Mouse (Mus musculus): ENCODE results near the gene Cyb561a3. TPM values are rescaled to one million over a fixed set of nuclear protein-coding genes. Genes with fewer than 3 reads are reported as not detected.

Gene Cyb561a3
- polyA plus RNA-seq, 1 experiment from 2014 or later = 16.3 TPM

DNA sequence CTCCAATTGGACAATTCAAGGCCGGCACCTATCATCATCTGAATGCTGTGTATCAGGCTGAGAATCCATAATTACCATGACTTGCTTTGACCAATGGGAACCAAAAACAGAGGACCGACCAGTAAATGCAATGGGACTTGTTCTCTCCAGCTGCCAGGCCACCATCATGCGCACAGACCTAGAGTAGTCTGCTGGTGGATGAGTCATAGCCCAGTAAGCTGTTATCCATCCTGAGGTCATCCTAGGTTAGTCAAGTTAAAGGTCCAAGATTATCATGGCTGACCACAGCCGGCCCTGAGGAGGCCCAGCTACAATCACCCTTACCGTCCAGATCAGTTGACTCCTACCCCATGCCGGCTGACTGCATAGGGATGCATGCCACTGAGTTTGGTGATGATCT lies 7.3 kb upstream of the Cyb561a3 start:
- H3K9me3 ChIP-seq (replicated peaks) = no peaks in the 10 kb centered on the region
- no peaks in the 10 kb centered on the region for H3K27me3 ChIP-seq (ENCODE audit: low read depth, poor library complexity, severe bottlenecking)
- no peak overlapping the region for H3K27ac ChIP-seq
- no peak for DNase-seq (ENCODE audit: low spot score)
- H3K4me1 ChIP-seq = no peaks in the 10 kb centered on the region
- H3K4me3 ChIP-seq = no peak overlapping the region
- peaks cover 59% of the 10 kb centered on the region for H3K36me3 ChIP-seq
- WGBS = 97% methylated on average over 6 of the region's 6 CpGs

DNA sequence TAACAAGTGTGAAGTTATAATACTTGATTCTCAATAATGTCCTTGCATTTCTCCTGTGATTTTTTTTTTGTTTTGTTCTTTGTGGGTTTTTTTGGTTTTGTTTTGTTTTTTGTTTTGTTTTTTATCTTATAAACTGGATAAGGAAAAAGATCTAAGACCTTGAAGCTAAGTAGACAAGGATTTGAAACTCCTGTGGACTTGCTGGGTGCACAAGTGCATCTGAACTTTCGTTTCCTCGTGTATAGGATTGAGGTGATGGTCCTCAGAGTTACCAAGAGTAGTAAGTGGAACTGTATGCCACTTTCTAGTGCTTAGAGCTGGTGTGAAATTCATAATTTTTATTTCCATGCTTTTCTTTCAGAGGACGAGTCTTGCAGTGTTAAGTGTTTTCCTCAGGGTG lies 3.1 kb downstream of the Cyb561a3 start:
- Histone ChIP-seq H3K36me3 (peaks cover 9% of the 10 kb centered on the region), H3K9me3 (replicated peaks) (no peaks in the 10 kb centered on the region), H3K4me1 (peaks cover 14% of the 10 kb centered on the region), H3K27me3 (ENCODE audit: low read depth, poor library complexity, severe bottlenecking) (no peaks in the 10 kb centered on the region), H3K4me3 (no peak overlapping the region), H3K27ac (no peak overlapping the region)
- no peak for DNase-seq (ENCODE audit: low spot score)
- WGBS = 83% methylated on average over 3 of the region's 3 CpGs

DNA sequence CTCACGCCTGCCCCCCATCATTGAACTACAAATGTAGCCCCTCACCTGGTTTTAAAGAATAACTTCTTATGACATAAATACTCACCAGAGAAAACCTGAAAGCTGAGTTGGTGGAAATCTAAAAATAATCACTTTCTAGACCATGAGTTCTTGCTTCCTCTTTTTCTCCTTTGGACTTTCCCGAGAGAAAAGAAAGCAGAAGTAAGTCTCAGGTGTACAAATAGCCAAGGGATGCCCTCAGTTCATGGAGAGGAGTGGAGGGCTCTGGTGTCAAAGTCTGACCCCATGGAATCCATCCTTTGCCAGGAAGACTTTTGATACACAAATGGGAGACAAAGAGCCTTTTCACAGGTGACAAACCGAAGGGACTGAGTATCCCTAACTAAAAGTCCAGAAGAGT lies 3.8 kb downstream of the Cyb561a3 start:
- 86% methylated on average over 3 of the region's 3 CpGs for WGBS
- Histone ChIP-seq H3K36me3 (peaks cover 8% of the 10 kb centered on the region), H3K4me1 (peaks cover 14% of the 10 kb centered on the region), H3K9me3 (replicated peaks) (no peaks in the 10 kb centered on the region), H3K27me3 (ENCODE audit: low read depth, poor library complexity, severe bottlenecking) (no peaks in the 10 kb centered on the region), H3K4me3 (no peak overlapping the region), H3K27ac (no peak overlapping the region)
- DNase-seq (ENCODE audit: low spot score) = no peak

DNA sequence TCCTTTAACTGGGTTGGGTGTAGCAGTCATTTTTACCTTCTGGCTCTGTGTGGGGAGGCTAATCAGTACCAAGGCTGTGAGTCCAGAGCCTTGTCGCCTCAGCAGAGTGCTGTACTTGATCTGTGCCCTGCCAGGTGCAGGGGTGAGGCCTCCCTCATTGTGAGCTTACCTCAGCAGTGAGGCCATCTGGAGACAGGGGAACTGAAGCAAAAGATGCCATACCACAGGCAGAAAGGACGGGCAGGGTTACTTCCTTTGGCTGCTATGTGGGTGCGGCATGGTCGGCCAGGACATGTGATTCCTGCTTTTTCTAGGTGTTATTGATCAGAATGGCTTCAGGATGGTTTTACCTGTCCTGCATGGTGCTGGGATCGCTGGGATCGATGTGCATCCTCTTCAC lies 5.0 kb downstream of the Cyb561a3 start:
- Histone ChIP-seq H3K9me3 (replicated peaks) (no peaks in the 10 kb centered on the region), H3K4me1 (peaks cover 8% of the 10 kb centered on the region; the same call in 1 of the 2 replicates), H3K27me3 (ENCODE audit: low read depth, poor library complexity, severe bottlenecking) (no peaks in the 10 kb centered on the region), H3K27ac (no peak overlapping the region), H3K36me3 (peaks cover 8% of the 10 kb centered on the region), H3K4me3 (no peak overlapping the region)
- DNase-seq (ENCODE audit: low spot score) = no peak
- WGBS = 88% methylated on average over 6 of the region's 6 CpGs

DNA sequence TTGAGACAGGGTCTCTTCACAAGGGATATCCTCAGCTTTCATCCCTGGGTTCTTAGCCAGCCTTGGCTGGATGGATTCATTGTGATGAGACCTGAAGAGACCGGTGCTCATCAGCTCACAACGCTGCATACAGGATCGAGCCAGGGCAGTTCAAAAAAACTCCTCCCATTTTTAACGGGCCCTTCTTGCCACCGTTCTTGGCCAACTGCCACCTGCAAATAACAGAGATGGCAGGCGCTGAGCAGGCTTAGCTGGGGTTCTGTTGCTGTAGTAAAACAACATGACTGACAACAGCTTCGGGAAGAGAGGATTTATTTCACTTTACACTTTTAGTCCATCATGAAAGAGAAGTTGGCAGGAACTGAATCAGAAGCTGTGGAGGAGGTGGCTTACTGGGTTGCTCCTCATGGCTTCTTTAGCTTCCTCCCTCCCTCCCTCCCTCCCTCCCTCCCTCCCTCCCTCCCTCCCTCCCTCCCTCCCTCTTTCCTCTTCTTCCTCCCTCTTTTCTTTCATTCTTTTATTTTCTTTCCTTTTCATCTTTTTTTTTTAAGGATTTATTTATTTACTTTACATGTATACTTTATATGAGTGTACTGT lies 6.7 kb downstream of the Cyb561a3 start:
- H3K36me3 ChIP-seq = peaks cover 17% of the 10 kb centered on the region
- H3K4me1 ChIP-seq = no peaks in the 10 kb centered on the region
- no peak overlapping the region for H3K4me3 ChIP-seq
- no peaks in the 10 kb centered on the region for H3K9me3 ChIP-seq (replicated peaks)
- no peak for DNase-seq (ENCODE audit: low spot score)
- 77% methylated on average over 7 of the region's 7 CpGs for WGBS
- H3K27ac ChIP-seq = no peak overlapping the region
- H3K27me3 ChIP-seq (ENCODE audit: low read depth, poor library complexity, severe bottlenecking) = no peaks in the 10 kb centered on the region

DNA sequence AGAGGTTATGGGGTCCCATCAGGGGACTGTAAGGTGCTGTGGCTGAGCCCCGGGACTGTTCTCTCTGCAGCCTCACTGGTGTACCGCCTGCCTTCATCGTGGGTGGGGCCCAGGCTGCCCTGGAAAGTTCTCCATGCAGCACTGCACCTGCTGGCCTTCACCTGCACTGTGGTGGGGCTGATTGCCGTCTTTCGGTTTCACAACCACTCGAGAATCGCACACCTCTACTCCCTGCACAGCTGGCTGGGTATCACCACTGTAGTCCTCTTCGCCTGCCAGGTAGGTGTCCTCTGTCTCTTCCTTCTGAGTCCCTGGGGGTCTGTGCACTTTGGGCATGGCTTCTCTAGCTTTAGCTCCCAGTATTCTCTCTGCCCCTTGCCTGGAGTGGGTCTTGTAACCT lies 8.1 kb downstream of the Cyb561a3 start:
- 0 out of 2 replicates have a peak, but pooled peaks cover 2% of the 10 kb centered on the region for H3K4me1 ChIP-seq
- H3K27ac ChIP-seq = no peak overlapping the region
- no peaks in the 10 kb centered on the region for H3K9me3 ChIP-seq (replicated peaks)
- no peaks in the 10 kb centered on the region for H3K27me3 ChIP-seq (ENCODE audit: low read depth, poor library complexity, severe bottlenecking)
- no peak for DNase-seq (ENCODE audit: low spot score)
- H3K4me3 ChIP-seq = no peak overlapping the region
- WGBS = 86% methylated on average over 8 of the region's 8 CpGs
- peaks cover 17% of the 10 kb centered on the region for H3K36me3 ChIP-seq

DNA sequence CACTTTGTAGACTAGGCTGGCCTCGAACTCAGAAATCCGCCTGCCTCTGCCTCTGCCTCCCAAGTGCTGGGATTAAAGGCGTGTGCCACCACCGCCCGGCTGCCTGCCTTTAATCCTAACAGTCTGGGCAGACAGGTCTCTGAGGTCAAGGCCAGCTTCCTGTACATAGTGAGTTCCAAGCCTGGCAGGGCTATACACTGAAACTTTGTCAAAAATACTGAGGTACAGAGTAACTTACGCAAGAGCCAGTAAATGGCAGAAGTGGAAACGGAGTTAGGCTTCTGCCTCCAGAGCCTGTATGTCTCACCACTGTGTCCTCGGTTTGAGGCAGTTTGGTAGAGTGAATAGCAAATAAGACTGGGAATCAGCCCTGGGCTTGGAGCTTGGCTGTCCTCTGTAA lies 10.3 kb downstream of the Cyb561a3 start:
- peaks cover 27% of the 10 kb centered on the region for H3K36me3 ChIP-seq
- WGBS = 83% methylated on average over 8 of the region's 8 CpGs

DNA sequence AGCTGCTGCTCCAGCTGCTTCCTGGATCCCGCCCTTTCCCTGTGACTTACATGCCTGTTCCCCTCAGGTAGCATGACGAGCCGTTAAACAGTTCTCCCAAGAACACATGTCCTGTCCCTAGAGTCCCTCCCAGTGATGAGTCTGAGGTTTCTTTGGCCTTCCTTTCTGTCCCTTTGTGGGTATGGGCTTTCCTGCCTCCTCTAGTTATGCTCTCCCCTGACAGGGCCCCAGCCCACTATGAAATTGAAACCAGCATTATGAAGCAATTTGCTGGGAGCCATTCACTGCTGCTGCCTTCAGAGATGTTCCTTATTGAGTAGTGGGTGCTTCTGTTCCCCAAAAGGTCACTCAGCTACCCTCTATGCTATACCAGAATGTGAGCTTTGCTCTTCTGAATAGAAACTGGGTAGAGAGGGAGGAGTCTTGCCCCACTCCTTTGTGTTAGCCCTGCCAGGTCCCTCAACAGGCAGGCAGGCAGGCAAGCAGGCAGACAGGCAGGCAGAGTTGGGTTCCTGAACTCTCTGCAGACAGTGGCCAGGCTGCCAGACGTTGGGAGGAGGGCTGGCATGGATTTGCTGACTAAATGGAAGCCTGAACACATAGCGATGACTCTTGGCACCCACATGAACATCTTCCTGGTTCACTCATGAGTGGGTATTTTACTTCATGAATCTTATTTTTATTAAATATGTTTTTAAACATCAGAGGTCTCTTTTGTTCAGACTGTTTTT lies 12.3 kb downstream of the Cyb561a3 start:
- no peaks in the 10 kb centered on the region for H3K27me3 ChIP-seq (ENCODE audit: low read depth, poor library complexity, severe bottlenecking)
- no peak for DNase-seq (ENCODE audit: low spot score)
- H3K4me3 ChIP-seq = no peak overlapping the region
- no peak overlapping the region for H3K27ac ChIP-seq
- no peaks in the 10 kb centered on the region for H3K9me3 ChIP-seq (replicated peaks)
- H3K4me1 ChIP-seq = 0 out of 2 replicates have a peak, but pooled peaks cover 2% of the 10 kb centered on the region
- 81% methylated on average over 5 of the region's 5 CpGs for WGBS
- peaks cover 45% of the 10 kb centered on the region for H3K36me3 ChIP-seq

More for the DNA sequence above, 10.3 kb downstream of the Cyb561a3 start:
- H3K9me3 ChIP-seq (replicated peaks) = no peaks in the 10 kb centered on the region
- no peak for DNase-seq (ENCODE audit: low spot score)
- H3K27ac ChIP-seq = no peak overlapping the region
- no peak overlapping the region for H3K4me3 ChIP-seq
- no peaks in the 10 kb centered on the region for H3K27me3 ChIP-seq (ENCODE audit: low read depth, poor library complexity, severe bottlenecking)
- 0 out of 2 replicates have a peak, but pooled peaks cover 2% of the 10 kb centered on the region for H3K4me1 ChIP-seq

DNA sequence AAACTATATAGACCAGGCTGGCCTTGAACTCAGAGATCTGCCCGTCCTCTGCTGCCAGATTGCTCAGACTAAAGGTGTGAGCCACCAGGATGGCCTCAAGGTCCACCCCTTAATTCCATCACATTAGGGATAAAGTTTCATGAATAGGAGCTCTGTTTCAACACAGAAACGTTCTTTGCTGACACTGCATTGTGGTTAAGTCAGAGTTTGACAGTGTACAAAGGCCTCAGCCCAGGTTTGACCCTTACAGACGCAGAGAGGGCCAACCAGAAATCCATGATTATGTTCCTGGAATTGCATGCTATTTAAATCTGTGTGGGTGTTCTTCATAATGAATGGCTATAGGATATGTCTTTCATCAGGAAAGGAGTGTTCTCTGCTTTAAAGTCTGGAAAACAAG lies 13.3 kb downstream of the Cyb561a3 start:
- Histone ChIP-seq H3K4me3 (no peak overlapping the region), H3K27me3 (ENCODE audit: low read depth, poor library complexity, severe bottlenecking) (no peaks in the 10 kb centered on the region), H3K4me1 (0 out of 2 replicates have a peak, but pooled peaks cover 2% of the 10 kb centered on the region), H3K27ac (no peak overlapping the region), H3K36me3 (peaks cover 50% of the 10 kb centered on the region), H3K9me3 (replicated peaks) (no peaks in the 10 kb centered on the region)
- no peak for DNase-seq (ENCODE audit: low spot score)
- WGBS = 80% methylated on average over 3 of the region's 3 CpGs

DNA sequence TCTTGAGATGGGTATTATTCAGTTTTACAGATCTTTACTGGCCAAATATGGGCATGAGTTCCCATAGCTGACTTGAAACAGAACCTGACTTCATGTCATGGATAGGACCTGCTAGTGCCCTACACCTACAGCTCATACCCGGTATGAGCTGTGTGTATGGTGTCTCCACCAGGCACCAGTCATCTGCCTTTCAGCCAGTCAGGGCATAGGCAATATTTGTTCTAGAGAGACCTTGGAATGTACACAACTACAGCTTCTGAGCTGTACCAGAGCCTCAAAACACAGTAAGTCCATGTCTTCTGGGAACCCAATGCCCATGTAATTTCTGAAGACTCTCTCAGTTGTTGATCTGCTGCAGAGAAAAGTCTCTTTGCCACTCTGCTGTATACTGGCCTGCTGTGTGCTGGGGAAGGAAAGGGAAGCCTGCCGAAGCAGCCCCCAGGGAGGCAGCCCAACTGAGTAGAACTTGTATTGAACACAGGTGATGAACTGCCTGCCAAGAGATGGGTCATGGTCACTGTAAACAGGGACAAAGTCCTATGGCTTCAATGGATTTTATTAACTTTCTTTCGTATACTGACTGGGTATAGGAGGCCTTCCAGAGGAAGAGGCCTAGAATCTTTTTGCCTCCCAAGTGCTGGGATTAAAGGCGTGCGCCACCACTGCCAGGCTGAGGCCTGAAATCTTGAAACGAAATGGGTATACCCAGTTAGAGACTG lies 14.8 kb downstream of the Cyb561a3 start:
- WGBS = 92% methylated on average over 6 of the region's 6 CpGs
- Histone ChIP-seq H3K36me3 (peaks cover 66% of the 10 kb centered on the region), H3K4me1 (0 out of 2 replicates have a peak, but pooled peaks cover 2% of the 10 kb centered on the region), H3K27ac (no peak overlapping the region), H3K4me3 (no peak overlapping the region), H3K27me3 (ENCODE audit: low read depth, poor library complexity, severe bottlenecking) (no peaks in the 10 kb centered on the region), H3K9me3 (replicated peaks) (no peaks in the 10 kb centered on the region)
- no peak for DNase-seq (ENCODE audit: low spot score)

DNA sequence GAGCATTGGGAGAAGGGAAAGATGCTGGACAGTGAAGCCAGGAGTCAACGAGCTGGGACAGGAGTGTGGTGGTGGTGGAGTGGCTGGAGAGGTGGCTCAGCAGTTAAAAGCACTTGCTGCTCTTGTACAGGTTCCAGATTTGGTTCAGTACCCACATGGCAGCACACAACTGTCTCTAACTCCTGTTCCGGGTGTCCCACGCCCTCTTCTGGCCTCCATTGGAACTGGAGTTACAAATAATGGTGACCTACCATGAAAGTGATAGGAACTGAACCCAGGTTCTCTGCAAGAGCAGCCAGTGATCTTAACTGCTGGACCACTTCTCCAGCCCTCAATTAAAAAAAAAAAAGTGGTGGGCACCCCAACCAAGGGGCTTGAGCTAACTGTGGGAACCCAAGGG lies 21.2 kb downstream of the Cyb561a3 start:
- no peak overlapping the region for H3K4me3 ChIP-seq

DNA sequence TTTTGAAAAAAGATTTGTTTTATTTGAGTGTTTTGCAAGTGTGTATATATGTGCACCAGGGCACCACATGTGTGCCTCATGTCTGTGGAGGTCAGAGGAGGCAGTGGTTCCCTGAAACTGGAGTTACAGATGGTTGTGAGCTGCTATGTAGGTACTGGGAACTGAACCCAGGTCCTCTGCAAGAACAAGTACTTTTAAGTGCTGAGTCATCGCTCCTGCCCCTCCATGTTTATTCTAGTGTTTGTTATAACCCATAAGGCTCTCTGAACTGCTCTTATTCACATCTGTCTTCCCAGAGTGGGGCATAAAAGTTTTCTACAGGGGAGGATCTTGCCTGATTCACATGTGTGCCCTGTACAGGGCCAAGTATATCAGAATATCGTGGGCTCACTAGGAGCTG lies 22.7 kb downstream of the Cyb561a3 start:
- DNase-seq (ENCODE audit: low spot score) = no peak
- Histone ChIP-seq H3K27me3 (ENCODE audit: low read depth, poor library complexity, severe bottlenecking) (no peaks in the 10 kb centered on the region), H3K27ac (no peak overlapping the region), H3K36me3 (peaks cover 57% of the 10 kb centered on the region), H3K4me1 (peaks cover 25% of the 10 kb centered on the region), H3K9me3 (replicated peaks) (no peaks in the 10 kb centered on the region), H3K4me3 (no peak overlapping the region)
- 97% methylated on average over 2 of the region's 2 CpGs for WGBS

More for the DNA sequence above, 21.2 kb downstream of the Cyb561a3 start:
- no peak overlapping the region for H3K27ac ChIP-seq
- no peak for DNase-seq (ENCODE audit: low spot score)
- H3K9me3 ChIP-seq (replicated peaks) = no peaks in the 10 kb centered on the region
- peaks cover 71% of the 10 kb centered on the region for H3K36me3 ChIP-seq
- WGBS = 39% methylated on average over 3 of the region's 3 CpGs
- H3K27me3 ChIP-seq (ENCODE audit: low read depth, poor library complexity, severe bottlenecking) = no peaks in the 10 kb centered on the region
- peaks cover 10% of the 10 kb centered on the region for H3K4me1 ChIP-seq

DNA sequence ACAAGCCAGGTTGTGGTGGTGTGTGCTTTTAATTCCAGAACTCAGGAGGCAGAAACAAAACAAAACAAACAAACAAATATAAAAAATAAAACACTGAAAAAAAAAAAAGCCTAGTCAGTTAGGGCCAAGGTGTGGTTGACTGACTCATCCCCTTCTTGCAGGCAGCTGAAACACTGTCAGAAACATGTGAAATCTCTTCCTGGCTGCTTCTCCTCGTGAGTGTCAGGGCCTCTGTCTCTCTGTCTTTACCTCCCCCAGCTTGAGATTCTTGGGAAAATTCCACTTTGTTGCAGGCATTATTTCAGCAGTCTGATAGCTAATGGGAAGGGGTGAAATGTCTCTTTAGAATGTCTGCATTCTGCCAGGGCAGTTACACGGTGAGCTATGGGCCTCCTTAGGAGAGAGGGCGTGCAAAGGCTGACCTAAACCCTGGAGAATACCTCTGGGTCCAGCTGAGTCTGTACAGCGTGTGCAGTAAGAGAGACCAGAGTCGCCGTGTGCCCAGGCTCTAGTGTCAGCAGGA lies 25.3 kb downstream of the Cyb561a3 start:
- WGBS = 17% methylated on average over 6 of the region's 6 CpGs
- peaks cover 36% of the 10 kb centered on the region for H3K36me3 ChIP-seq
- peaks cover 36% of the 10 kb centered on the region for H3K4me1 ChIP-seq
- no peaks in the 10 kb centered on the region for H3K9me3 ChIP-seq (replicated peaks)
- peak overlapping the region; percentile 94 for H3K27ac ChIP-seq
- DNase-seq (ENCODE audit: low spot score) = no peak
- H3K4me3 ChIP-seq = peak overlapping the region; percentile 46
- H3K27me3 ChIP-seq (ENCODE audit: low read depth, poor library complexity, severe bottlenecking) = no peaks in the 10 kb centered on the region

Measured in limb, embryonic 10.5 days (tissue).